In the genomic region with DNA sequence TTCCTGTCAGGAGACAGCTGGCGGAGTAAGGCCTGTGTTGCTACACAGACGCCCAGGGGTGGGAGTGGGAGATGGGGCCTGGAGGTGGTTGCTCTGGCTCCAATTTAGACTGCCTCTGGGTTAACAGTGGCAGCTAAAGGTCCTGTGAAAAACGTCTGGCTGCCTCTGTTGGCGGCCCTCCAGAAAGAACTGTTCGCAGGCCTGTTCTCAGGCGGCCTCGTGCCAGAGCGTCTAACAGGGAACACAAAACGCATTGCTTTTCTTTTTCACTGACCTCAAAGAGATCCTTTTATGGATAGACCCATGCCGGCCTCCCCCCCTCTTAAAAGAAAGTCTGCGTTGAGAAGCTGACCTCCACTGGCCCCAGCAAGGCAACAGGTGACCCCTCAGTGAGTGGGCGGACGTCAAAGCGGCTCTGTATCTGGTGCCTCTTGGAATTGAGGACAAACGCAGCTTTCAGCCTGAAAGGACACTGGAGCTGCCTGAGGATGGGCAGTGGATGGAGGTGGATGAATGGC, we compare ENCODE assay signal across 8 mouse cellular contexts.
DNase-seq lines count a peak whose midpoint lies in the region; ATAC-seq lines count a peak whose summit lies in the region.

No protein-coding gene starts in this region.

- H3K9me3 ChIP-seq in embryonic facial prominence, embryonic 10.5 days: no peaks in the 10 kb centered on the region
- no peaks in the 10 kb centered on the region for H3K9me3 ChIP-seq in hindbrain, embryonic 16.5 days (ENCODE audit: control insufficient read depth, low read length)

- H3K9ac ChIP-seq in hindbrain, embryonic 16.5 days (ENCODE audit: low read depth, low read length): no peak overlapping the region

- WGBS in embryonic facial prominence, embryonic 10.5 days: 49% methylated on average over 15 of the region's 15 CpGs
- 24% methylated on average over 15 of the region's 15 CpGs for WGBS in hindbrain, embryonic 16.5 days

- peak; percentile 97 for ATAC-seq in hindbrain, embryonic 16.5 days
- no peak for ATAC-seq in CD4-positive, CD25-positive, alpha-beta regulatory T cell, adult 4 months

- H3K36me3 ChIP-seq in embryonic facial prominence, embryonic 10.5 days (replicated peaks): no peaks in the 10 kb centered on the region
- no peaks in the 10 kb centered on the region for H3K36me3 ChIP-seq in hindbrain, embryonic 16.5 days (ENCODE audit: control insufficient read depth, insufficient read depth, low read length)

- H3K4me1 ChIP-seq in embryonic facial prominence, embryonic 10.5 days: peaks cover 9% of the 10 kb centered on the region; the same call in 1 of the 2 replicates
- peaks cover 3% of the 10 kb centered on the region; the same call in 1 of the 2 replicates for H3K4me1 ChIP-seq in hindbrain, embryonic 16.5 days (ENCODE audit: control insufficient read depth, insufficient read depth, low read depth, low read length)

- peak overlapping the region; percentile 40; the same call in 1 of the 2 replicates for H3K27ac ChIP-seq in embryonic facial prominence, embryonic 10.5 days (replicated peaks)
- 0 out of 2 replicates have a peak overlapping the region, but pooled peaks have one; percentile 5 for H3K27ac ChIP-seq in hindbrain, embryonic 16.5 days (ENCODE audit: low read depth, low read length)

- no peak overlapping the region for H3K4me2 ChIP-seq in hindbrain, embryonic 16.5 days (ENCODE audit: low read length)

- DNase-seq in adrenal gland, postnatal 36 days: peak; percentile 53 to 69
- peak; percentile 20 for DNase-seq in embryonic facial prominence, embryonic 10.5 days (ENCODE audit: low spot score)
- DNase-seq in gastrocnemius, postnatal 25 days: peak; percentile 34
- DNase-seq in layer of hippocampus, postnatal 25 days (ENCODE audit: extremely low spot score in 1 of 2, low spot score in 1 of 2): peak; percentile 26 to 39
- DNase-seq in lung, postnatal 4 days: peak; percentile 58 to 86
- DNase-seq in testis, postnatal 10 days (ENCODE audit: low spot score): peak; percentile 73

- no peaks in the 10 kb centered on the region for H3K27me3 ChIP-seq in embryonic facial prominence, embryonic 10.5 days (replicated peaks; ENCODE audit: low read depth, poor library complexity, severe bottlenecking)
- no peaks in the 10 kb centered on the region for H3K27me3 ChIP-seq in hindbrain, embryonic 16.5 days (replicated peaks; ENCODE audit: control insufficient read depth, insufficient read depth, low read length)

- H3K4me3 ChIP-seq in embryonic facial prominence, embryonic 10.5 days: no peak overlapping the region
- no peak overlapping the region for H3K4me3 ChIP-seq in hindbrain, embryonic 16.5 days (ENCODE audit: low read length)

Comparison
In these comparisons a context has a peak if more than half of its experiments do, and no peak if none do; other contexts are left out.
1. DNase-seq: peak in every context shown above with its lines; median percentile 73 in testis, postnatal 10 days; 72 in lung, postnatal 4 days; 61 in adrenal gland, postnatal 36 days; 34 in gastrocnemius, postnatal 25 days; 32 in layer of hippocampus, postnatal 25 days; 20 in embryonic facial prominence, embryonic 10.5 days.